Mouse (Mus musculus): ENCODE data around the gene Ccdc82. TPM values are rescaled to one million over a fixed set of nuclear protein-coding genes. Genes with fewer than 3 reads are reported as not detected.

Gene Ccdc82
- total and polyA plus RNA-seq, 2 experiments from 2014 or later: 7.0 to 24.9 TPM

DNA sequence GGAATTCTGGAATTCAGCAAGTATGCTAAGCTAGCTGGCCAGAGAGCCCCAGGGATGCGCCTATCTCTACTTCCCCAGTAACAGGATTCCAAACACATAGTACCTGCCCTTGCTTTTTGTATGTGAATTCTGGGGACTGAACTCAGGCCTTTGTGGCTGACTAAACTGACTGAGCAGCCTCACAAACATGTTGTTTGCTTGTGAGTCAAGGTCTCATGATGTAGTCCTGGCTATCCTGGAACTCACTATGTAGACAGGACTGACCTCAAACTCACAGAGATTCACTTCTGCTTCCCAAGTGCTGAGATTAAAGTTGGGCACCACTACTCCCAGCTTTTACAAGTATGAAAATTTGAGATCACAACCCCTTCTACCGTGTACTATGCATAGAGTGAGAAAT lies 67.2 kb downstream of the Ccdc82 start:
- no peaks in the 10 kb centered on the region for H3K36me3 ChIP-seq (ENCODE audit: insufficient read depth)
- H3K27ac ChIP-seq (ENCODE audit: low read depth, low read length): no peak overlapping the region
- no peaks in the 10 kb centered on the region for H3K4me1 ChIP-seq (ENCODE audit: insufficient read depth)
- 99% methylated on average over 2 of the region's 2 CpGs for WGBS
- no peaks in the 10 kb centered on the region for H3K27me3 ChIP-seq (ENCODE audit: insufficient read depth, low read length)
- ATAC-seq (no peak), DNase-seq (no peak)
- no peak overlapping the region for H3K4me2 ChIP-seq (ENCODE audit: low read depth)
- no peaks in the 10 kb centered on the region for H3K9me3 ChIP-seq (ENCODE audit: low read length)
- no peak overlapping the region for H3K4me3 ChIP-seq (ENCODE audit: low read depth, low read length)
- no peak for TF ChIP-seq CTCF (IDR thresholded peaks at IDR 0.05; ENCODE audit: low read depth)
- no peak overlapping the region for H3K9ac ChIP-seq

DNA sequence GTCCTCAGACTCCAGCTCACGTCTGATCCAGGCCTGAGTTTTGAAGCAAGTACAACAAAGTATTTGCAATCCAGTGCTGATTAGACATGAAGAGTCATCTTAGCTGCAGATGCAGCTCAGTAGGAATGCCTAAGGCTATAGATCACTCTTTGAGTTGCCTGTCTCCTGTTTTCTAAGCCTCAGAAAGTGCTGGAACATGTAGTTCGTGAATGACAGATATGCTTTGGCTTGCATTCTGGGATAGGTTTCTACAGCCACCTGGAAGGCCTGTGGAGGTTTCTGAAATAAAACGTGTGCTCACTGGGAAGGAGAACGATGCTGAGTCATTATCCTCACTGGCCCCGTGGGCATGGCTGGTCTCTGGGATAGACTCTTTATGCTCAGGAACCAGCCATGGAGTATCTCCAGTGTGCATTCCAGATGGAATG lies 67.8 kb downstream of the Ccdc82 start:
- H3K9me3 ChIP-seq (ENCODE audit: low read length): no peaks in the 10 kb centered on the region
- DNase-seq (no peak), ATAC-seq (no peak)
- no peaks in the 10 kb centered on the region for H3K4me1 ChIP-seq (ENCODE audit: insufficient read depth)
- no peak overlapping the region for H3K9ac ChIP-seq
- WGBS: 75% methylated on average over 5 of the region's 5 CpGs
- H3K36me3 ChIP-seq (ENCODE audit: insufficient read depth): no peaks in the 10 kb centered on the region
- H3K27ac ChIP-seq (ENCODE audit: low read depth, low read length): no peak overlapping the region
- H3K4me3 ChIP-seq (ENCODE audit: low read depth, low read length): no peak overlapping the region
- no peaks in the 10 kb centered on the region for H3K27me3 ChIP-seq (ENCODE audit: insufficient read depth, low read length)
- no peak for TF ChIP-seq CTCF (IDR thresholded peaks at IDR 0.05; ENCODE audit: low read depth)
- no peak overlapping the region for H3K4me2 ChIP-seq (ENCODE audit: low read depth)

DNA sequence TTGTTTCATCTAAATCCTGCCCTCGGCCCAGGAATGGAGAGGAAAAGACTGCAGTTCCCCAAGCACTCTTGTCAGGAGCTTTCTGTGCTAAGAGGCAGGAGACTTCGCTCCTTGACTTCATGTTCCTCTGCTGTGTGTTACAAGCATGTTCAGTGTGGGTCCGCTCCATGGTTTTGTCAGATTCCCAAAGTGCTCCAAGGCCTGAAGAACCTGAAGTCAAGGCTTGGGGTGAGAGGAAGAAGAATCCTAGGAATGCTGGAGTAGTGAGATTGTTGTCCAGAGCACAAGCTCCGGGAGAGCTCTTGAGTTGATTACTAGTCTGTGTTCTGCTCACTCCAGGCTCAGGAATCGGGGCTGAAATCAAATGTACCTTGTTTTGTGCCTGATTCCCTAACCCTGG lies 68.6 kb downstream of the Ccdc82 start:
- no peak for TF ChIP-seq CTCF (IDR thresholded peaks at IDR 0.05; ENCODE audit: low read depth)
- Histone ChIP-seq H3K27me3 (ENCODE audit: insufficient read depth, low read length) (no peaks in the 10 kb centered on the region), H3K27ac (ENCODE audit: low read depth, low read length) (no peak overlapping the region), H3K9me3 (ENCODE audit: low read length) (no peaks in the 10 kb centered on the region), H3K36me3 (ENCODE audit: insufficient read depth) (no peaks in the 10 kb centered on the region), H3K4me2 (ENCODE audit: low read depth) (no peak overlapping the region), H3K9ac (no peak overlapping the region), H3K4me3 (ENCODE audit: low read depth, low read length) (no peak overlapping the region), H3K4me1 (ENCODE audit: insufficient read depth) (no peaks in the 10 kb centered on the region)
- WGBS: 78% methylated on average over 5 of the region's 5 CpGs
- no peak for DNase-seq
- no peak for ATAC-seq

DNA sequence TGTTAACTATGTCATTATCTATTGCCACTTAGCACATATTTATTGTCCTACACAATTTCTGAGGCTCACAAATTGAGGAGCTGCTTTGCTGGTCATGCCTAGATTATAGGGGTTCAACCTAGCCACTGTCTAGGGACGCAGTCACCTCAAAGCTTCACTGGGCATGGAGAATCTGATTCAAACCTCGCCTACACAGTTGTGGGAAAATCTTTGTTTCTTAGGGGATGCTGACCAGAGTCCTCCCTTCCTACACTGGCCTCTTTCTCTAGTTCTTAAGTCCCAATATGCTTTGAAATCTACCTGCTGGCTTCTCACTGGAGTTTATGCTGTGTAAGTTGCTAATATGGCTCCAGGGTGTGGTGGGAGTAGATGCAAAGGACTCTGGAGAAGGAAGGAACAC lies 72.8 kb downstream of the Ccdc82 start:
- H3K27ac ChIP-seq (ENCODE audit: low read depth, low read length): no peak overlapping the region
- no peaks in the 10 kb centered on the region for H3K27me3 ChIP-seq (ENCODE audit: insufficient read depth, low read length)
- H3K36me3 ChIP-seq (ENCODE audit: insufficient read depth): no peaks in the 10 kb centered on the region
- 91% methylated on average over 2 of the region's 2 CpGs for WGBS
- TF ChIP-seq CTCF (IDR thresholded peaks at IDR 0.05; ENCODE audit: low read depth): no peak
- no peak overlapping the region for H3K4me3 ChIP-seq (ENCODE audit: low read depth, low read length)
- H3K9ac ChIP-seq: no peak overlapping the region
- no peaks in the 10 kb centered on the region for H3K9me3 ChIP-seq (ENCODE audit: low read length)
- no peaks in the 10 kb centered on the region for H3K4me1 ChIP-seq (ENCODE audit: insufficient read depth)
- ATAC-seq: no peak
- no peak for DNase-seq
- H3K4me2 ChIP-seq (ENCODE audit: low read depth): no peak overlapping the region

DNA sequence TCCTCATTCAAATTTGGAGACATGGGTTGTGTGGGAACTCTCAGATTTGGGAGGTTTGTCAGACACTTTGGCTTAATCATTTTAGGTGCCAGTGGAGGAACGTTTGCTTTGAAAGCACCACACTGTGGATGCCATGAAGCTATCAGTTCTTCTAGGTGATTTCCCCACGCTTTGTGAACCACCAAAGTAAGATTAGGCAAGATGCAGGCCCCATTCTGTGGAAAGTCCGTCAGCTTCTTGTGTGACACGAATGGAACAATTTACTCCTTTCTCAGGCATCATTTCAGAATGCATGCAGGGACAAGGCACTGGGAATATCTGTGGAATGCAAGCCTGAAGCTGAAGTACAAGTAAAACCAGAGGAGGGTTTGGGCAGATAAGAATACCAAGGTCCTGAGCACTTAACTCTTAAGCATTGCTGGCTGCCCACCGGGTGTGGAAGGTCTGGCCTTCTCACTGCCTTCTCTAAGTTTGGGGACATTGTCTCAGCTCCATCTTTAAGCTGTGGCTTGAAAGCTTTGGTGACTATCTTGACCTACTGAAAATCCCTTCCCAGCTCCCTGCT lies 74.1 kb downstream of the Ccdc82 start:
- no peaks in the 10 kb centered on the region for H3K27me3 ChIP-seq (ENCODE audit: insufficient read depth, low read length)

DNA sequence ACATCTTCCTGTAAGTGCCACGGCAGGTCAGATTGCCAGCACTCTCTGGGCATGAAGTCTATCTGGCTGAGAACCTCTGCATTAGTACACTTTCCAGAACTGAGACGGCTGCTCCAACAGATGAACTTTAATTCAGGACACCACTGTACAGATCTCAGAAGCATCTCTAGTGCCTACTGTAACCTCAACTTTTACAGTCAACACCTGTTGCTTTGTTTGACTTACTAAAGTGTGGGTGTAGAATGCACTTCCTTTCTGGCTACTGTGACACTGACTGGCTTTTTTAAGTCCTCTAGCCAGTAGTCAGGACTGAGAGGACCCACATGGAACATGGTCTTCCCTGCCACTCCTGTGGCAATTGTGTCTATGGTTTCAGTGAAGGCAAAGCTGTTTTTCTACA lies 76.3 kb downstream of the Ccdc82 start:
- Histone ChIP-seq H3K4me2 (ENCODE audit: low read depth) (no peak overlapping the region), H3K27me3 (ENCODE audit: insufficient read depth, low read length) (no peaks in the 10 kb centered on the region), H3K9me3 (ENCODE audit: low read length) (no peaks in the 10 kb centered on the region), H3K9ac (no peak overlapping the region), H3K4me3 (ENCODE audit: low read depth, low read length) (no peak overlapping the region), H3K4me1 (ENCODE audit: insufficient read depth) (no peaks in the 10 kb centered on the region), H3K27ac (ENCODE audit: low read depth, low read length) (no peak overlapping the region), H3K36me3 (ENCODE audit: insufficient read depth) (no peaks in the 10 kb centered on the region)
- no peak for TF ChIP-seq CTCF (IDR thresholded peaks at IDR 0.05; ENCODE audit: low read depth)
- DNase-seq (no peak), ATAC-seq (no peak)
- 70% methylated on average over 2 of the region's 2 CpGs for WGBS

More for the DNA sequence above, 74.1 kb downstream of the Ccdc82 start:
- Histone ChIP-seq H3K4me3 (ENCODE audit: low read depth, low read length) (no peak overlapping the region), H3K4me2 (ENCODE audit: low read depth) (no peak overlapping the region), H3K9me3 (ENCODE audit: low read length) (no peaks in the 10 kb centered on the region), H3K9ac (no peak overlapping the region), H3K4me1 (ENCODE audit: insufficient read depth) (no peaks in the 10 kb centered on the region), H3K36me3 (ENCODE audit: insufficient read depth) (no peaks in the 10 kb centered on the region), H3K27ac (ENCODE audit: low read depth, low read length) (no peak overlapping the region)
- no peak for DNase-seq
- ATAC-seq: no peak
- TF ChIP-seq CTCF (IDR thresholded peaks at IDR 0.05; ENCODE audit: low read depth): no peak
- WGBS: 73% methylated on average over 5 of the region's 5 CpGs

DNA sequence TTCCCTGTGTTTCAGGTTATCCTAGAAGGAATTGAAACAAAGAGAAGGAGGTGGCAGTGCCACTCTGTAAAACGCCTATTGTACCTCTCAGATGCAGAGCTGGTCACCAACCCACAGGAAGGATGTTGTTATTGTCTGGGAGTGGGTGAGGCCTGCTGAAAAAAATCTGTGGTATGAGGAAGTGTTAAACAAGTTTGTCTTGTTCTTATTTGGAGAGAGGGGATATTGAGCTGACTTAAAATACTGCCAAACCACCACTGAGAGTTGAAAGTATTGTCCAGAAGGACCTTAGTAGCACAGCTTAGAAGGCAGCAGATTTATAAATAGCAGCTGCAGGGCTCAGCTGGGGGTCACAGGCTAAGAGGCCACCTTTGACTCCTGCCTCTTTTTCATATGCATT lies 76.9 kb downstream of the Ccdc82 start:
- no peak for TF ChIP-seq CTCF (IDR thresholded peaks at IDR 0.05; ENCODE audit: low read depth)
- Histone ChIP-seq H3K27ac (ENCODE audit: low read depth, low read length) (no peak overlapping the region), H3K9ac (no peak overlapping the region), H3K27me3 (ENCODE audit: insufficient read depth, low read length) (no peaks in the 10 kb centered on the region), H3K36me3 (ENCODE audit: insufficient read depth) (no peaks in the 10 kb centered on the region), H3K4me2 (ENCODE audit: low read depth) (no peak overlapping the region), H3K9me3 (ENCODE audit: low read length) (no peaks in the 10 kb centered on the region), H3K4me3 (ENCODE audit: low read depth, low read length) (no peak overlapping the region), H3K4me1 (ENCODE audit: insufficient read depth) (no peaks in the 10 kb centered on the region)
- ATAC-seq (no peak), DNase-seq (no peak)
- 15% methylated on average over 1 of the region's 1 CpGs for WGBS

Other genes starting within 250 kb of the Ccdc82 start
- gene Jrkl, start 1.1 kb upstream of the Ccdc82 start, total RNA-seq (2014; rRNA removed): 7.5 and 8.9 TPM in 2 replicates
- 4.3 and 5.4 TPM in 2 replicates for gene Jrkl, start 1.1 kb upstream of the Ccdc82 start, polyA plus RNA-seq (2015; fragmentation: Nextera tagmentation; extraction: Ambion mirVana)
- gene Maml2, start 51.0 kb downstream of the Ccdc82 start, total RNA-seq (2014; rRNA removed): 6.2 and 6.4 TPM in 2 replicates
- 5.9 and 9.5 TPM in 2 replicates for gene Maml2, start 51.0 kb downstream of the Ccdc82 start, polyA plus RNA-seq (2015; fragmentation: Nextera tagmentation; extraction: Ambion mirVana)
- not detected in 2 replicates for gene Gm17571, start 199.8 kb downstream of the Ccdc82 start, total RNA-seq (2014; rRNA removed)
- not detected in 2 replicates for gene Gm17571, start 199.8 kb downstream of the Ccdc82 start, polyA plus RNA-seq (2015; fragmentation: Nextera tagmentation; extraction: Ambion mirVana)